Mouse (Mus musculus): ENCODE measurements at regions not wholly inside any gene's neighbourhood (a gene's known extent, or its start where the extent isn't known, plus 50 kb on each side); places are given as distances from the start of the nearest gene placed in this dataset.
A peak's percentile ranks its signal among the peaks of the same experiment; 100 is the strongest.

GRCm38 (mm10) chr7:110679916-110680315 lies 52.5 kb downstream of the Adm start:
- Histone ChIP-seq H3K4me2 (no peak overlapping the region), H3K9ac (ENCODE audit: low read depth, low read length) (no peak overlapping the region), H3K9me3 (ENCODE audit: control insufficient read depth, low read length) (no peaks in the 10 kb centered on the region), H3K4me1 (replicated peaks; ENCODE audit: control insufficient read depth, insufficient read depth, low read length) (no peaks in the 10 kb centered on the region), H3K36me3 (ENCODE audit: control insufficient read depth, insufficient read depth, low read length) (no peaks in the 10 kb centered on the region), H3K4me3 (ENCODE audit: low read depth, low read length) (no peak overlapping the region), H3K27ac (ENCODE audit: low read depth, low read length) (no peak overlapping the region), H3K27me3 (replicated peaks; ENCODE audit: control insufficient read depth, insufficient read depth, low read length) (no peaks in the 10 kb centered on the region)
- WGBS = 60% methylated on average over 1 of the region's 1 CpGs
- DNase-seq (ENCODE audit: low spot score) (no peak), ATAC-seq (replicated peaks; ENCODE audit: low FRiP score) (no peak)

GRCm38 (mm10) chr7:110682911-110683310 lies 55.5 kb downstream of the Adm start:
- H3K4me1 ChIP-seq (replicated peaks; ENCODE audit: control insufficient read depth, insufficient read depth, low read length) = no peaks in the 10 kb centered on the region
- 71% methylated on average over 4 of the region's 4 CpGs for WGBS
- no peak for DNase-seq (ENCODE audit: low spot score)

GRCm38 (mm10) chr7:110688884-110689681 lies 61.6 kb downstream of the Adm start:
- H3K27me3 ChIP-seq (replicated peaks; ENCODE audit: control insufficient read depth, insufficient read depth, low read length) = no peaks in the 10 kb centered on the region
- H3K9me3 ChIP-seq (ENCODE audit: control insufficient read depth, low read length) = no peaks in the 10 kb centered on the region
- peak; percentile 70 for DNase-seq (ENCODE audit: low spot score)
- no peak overlapping the region for H3K27ac ChIP-seq (ENCODE audit: low read depth, low read length)
- 0 out of 2 replicates have a peak, but pooled peaks have one; percentile 34 for ATAC-seq (replicated peaks; ENCODE audit: low FRiP score)
- H3K9ac ChIP-seq (ENCODE audit: low read depth, low read length) = no peak overlapping the region
- 24% methylated on average over 14 of the region's 14 CpGs for WGBS
- no peak overlapping the region for H3K4me3 ChIP-seq (ENCODE audit: low read depth, low read length)
- no peaks in the 10 kb centered on the region for H3K4me1 ChIP-seq (replicated peaks; ENCODE audit: control insufficient read depth, insufficient read depth, low read length)
- no peaks in the 10 kb centered on the region for H3K36me3 ChIP-seq (ENCODE audit: control insufficient read depth, insufficient read depth, low read length)
- H3K4me2 ChIP-seq = no peak overlapping the region

More at GRCm38 (mm10) chr7:110682911-110683310, 55.5 kb downstream of the Adm start:
- no peaks in the 10 kb centered on the region for H3K27me3 ChIP-seq (replicated peaks; ENCODE audit: control insufficient read depth, insufficient read depth, low read length)
- no peak overlapping the region for H3K4me3 ChIP-seq (ENCODE audit: low read depth, low read length)
- no peak overlapping the region for H3K27ac ChIP-seq (ENCODE audit: low read depth, low read length)
- H3K9me3 ChIP-seq (ENCODE audit: control insufficient read depth, low read length) = no peaks in the 10 kb centered on the region
- no peaks in the 10 kb centered on the region for H3K36me3 ChIP-seq (ENCODE audit: control insufficient read depth, insufficient read depth, low read length)
- H3K9ac ChIP-seq (ENCODE audit: low read depth, low read length) = no peak overlapping the region
- ATAC-seq (replicated peaks; ENCODE audit: low FRiP score) = no peak
- no peak overlapping the region for H3K4me2 ChIP-seq

- no peak for DNase-seq (ENCODE audit: low spot score)
- no peaks in the 10 kb centered on the region for H3K27me3 ChIP-seq (replicated peaks; ENCODE audit: control insufficient read depth, insufficient read depth, low read length)
- H3K4me1 ChIP-seq (replicated peaks; ENCODE audit: control insufficient read depth, insufficient read depth, low read length) = no peaks in the 10 kb centered on the region
- H3K27ac ChIP-seq (ENCODE audit: low read depth, low read length) = no peak overlapping the region
- no peaks in the 10 kb centered on the region for H3K36me3 ChIP-seq (ENCODE audit: control insufficient read depth, insufficient read depth, low read length)
- no peak for ATAC-seq (replicated peaks; ENCODE audit: low FRiP score)
- WGBS = 81% methylated on average over 2 of the region's 2 CpGs
- no peak overlapping the region for H3K9ac ChIP-seq (ENCODE audit: low read depth, low read length)
- no peak overlapping the region for H3K4me2 ChIP-seq
- H3K9me3 ChIP-seq (ENCODE audit: control insufficient read depth, low read length) = no peaks in the 10 kb centered on the region
- no peak overlapping the region for H3K4me3 ChIP-seq (ENCODE audit: low read depth, low read length)
Observed at GRCm38 (mm10) chr7:110690241-110690640, 62.8 kb downstream of the Adm start.

GRCm38 (mm10) chr7:110690856-110691255 lies 63.4 kb downstream of the Adm start:
- Histone ChIP-seq H3K4me2 (no peak overlapping the region), H3K4me3 (ENCODE audit: low read depth, low read length) (no peak overlapping the region), H3K27me3 (replicated peaks; ENCODE audit: control insufficient read depth, insufficient read depth, low read length) (no peaks in the 10 kb centered on the region), H3K27ac (ENCODE audit: low read depth, low read length) (no peak overlapping the region), H3K9ac (ENCODE audit: low read depth, low read length) (no peak overlapping the region), H3K36me3 (ENCODE audit: control insufficient read depth, insufficient read depth, low read length) (no peaks in the 10 kb centered on the region), H3K4me1 (replicated peaks; ENCODE audit: control insufficient read depth, insufficient read depth, low read length) (no peaks in the 10 kb centered on the region), H3K9me3 (ENCODE audit: control insufficient read depth, low read length) (no peaks in the 10 kb centered on the region)
- no peak for DNase-seq (ENCODE audit: low spot score)
- 81% methylated on average over 9 of the region's 9 CpGs for WGBS
- no peak for ATAC-seq (replicated peaks; ENCODE audit: low FRiP score)

GRCm38 (mm10) chr7:110694262-110694661 lies 66.8 kb downstream of the Adm start:
- WGBS = 66% methylated on average over 5 of the region's 5 CpGs

GRCm38 (mm10) chr7:110695729-110696128 lies 68.3 kb downstream of the Adm start:
- H3K4me3 ChIP-seq (ENCODE audit: low read depth, low read length) = no peak overlapping the region
- WGBS = 75% methylated on average over 8 of the region's 8 CpGs
- no peak overlapping the region for H3K9ac ChIP-seq (ENCODE audit: low read depth, low read length)
- ATAC-seq (replicated peaks; ENCODE audit: low FRiP score) (no peak), DNase-seq (ENCODE audit: low spot score) (no peak)
- H3K4me2 ChIP-seq = no peak overlapping the region
- no peak overlapping the region for H3K27ac ChIP-seq (ENCODE audit: low read depth, low read length)
- no peaks in the 10 kb centered on the region for H3K27me3 ChIP-seq (replicated peaks; ENCODE audit: control insufficient read depth, insufficient read depth, low read length)
- H3K9me3 ChIP-seq (ENCODE audit: control insufficient read depth, low read length) = no peaks in the 10 kb centered on the region
- no peaks in the 10 kb centered on the region for H3K36me3 ChIP-seq (ENCODE audit: control insufficient read depth, insufficient read depth, low read length)
- H3K4me1 ChIP-seq (replicated peaks; ENCODE audit: control insufficient read depth, insufficient read depth, low read length) = no peaks in the 10 kb centered on the region

More at GRCm38 (mm10) chr7:110694262-110694661, 66.8 kb downstream of the Adm start:
- Histone ChIP-seq H3K4me3 (ENCODE audit: low read depth, low read length) (no peak overlapping the region), H3K4me1 (replicated peaks; ENCODE audit: control insufficient read depth, insufficient read depth, low read length) (no peaks in the 10 kb centered on the region), H3K36me3 (ENCODE audit: control insufficient read depth, insufficient read depth, low read length) (no peaks in the 10 kb centered on the region), H3K27me3 (replicated peaks; ENCODE audit: control insufficient read depth, insufficient read depth, low read length) (no peaks in the 10 kb centered on the region), H3K27ac (ENCODE audit: low read depth, low read length) (no peak overlapping the region), H3K9me3 (ENCODE audit: control insufficient read depth, low read length) (no peaks in the 10 kb centered on the region), H3K9ac (ENCODE audit: low read depth, low read length) (no peak overlapping the region), H3K4me2 (no peak overlapping the region)
- DNase-seq (ENCODE audit: low spot score) (no peak), ATAC-seq (replicated peaks; ENCODE audit: low FRiP score) (no peak)

- no peak for ATAC-seq (replicated peaks; ENCODE audit: low FRiP score)
- Histone ChIP-seq H3K4me1 (replicated peaks; ENCODE audit: control insufficient read depth, insufficient read depth, low read length) (no peaks in the 10 kb centered on the region), H3K4me3 (ENCODE audit: low read depth, low read length) (no peak overlapping the region), H3K27ac (ENCODE audit: low read depth, low read length) (no peak overlapping the region), H3K27me3 (replicated peaks; ENCODE audit: control insufficient read depth, insufficient read depth, low read length) (no peaks in the 10 kb centered on the region), H3K36me3 (ENCODE audit: control insufficient read depth, insufficient read depth, low read length) (no peaks in the 10 kb centered on the region), H3K4me2 (no peak overlapping the region), H3K9ac (ENCODE audit: low read depth, low read length) (no peak overlapping the region), H3K9me3 (ENCODE audit: control insufficient read depth, low read length) (no peaks in the 10 kb centered on the region)
- no peak for DNase-seq (ENCODE audit: low spot score)
- WGBS = 80% methylated on average over 17 of the region's 17 CpGs
Observed at GRCm38 (mm10) chr7:110698211-110699153, 69.5 kb upstream of the Ampd3 start.

Measured in liver, embryonic 11.5 days (tissue).